In genomic region chr1:125430737-125431136, GRCm38 (mm10) we compare ENCODE assay signal across 11 mouse cellular contexts. TPM values are rescaled to one million over a fixed set of nuclear protein-coding genes. Genes with fewer than 3 reads are reported as not detected.
A peak's percentile ranks its signal among the peaks of the same experiment; 100 is the strongest.
DNase-seq lines count a peak whose midpoint lies in the region; ATAC-seq and TF ChIP-seq lines count a peak whose summit lies in the region.
"Had no signal": no experiment of that assay in that cellular context is flagged by ENCODE, and none has a peak within 500 bp of the region (broad histone marks: within the 10 kb centered on the region; RNA-seq: fewer than 3 reads in every experiment).

No protein-coding gene starts in this region.

- H3K9ac ChIP-seq in heart, postnatal 0 days (replicated peaks; ENCODE audit: low read depth, low read length), result peak overlapping the region; percentile 6; the same call in 1 of the 2 replicates
- H3K9ac ChIP-seq: forebrain, postnatal 0 days; hindbrain, embryonic 13.5 days had no signal

- H3K4me1 ChIP-seq in heart, postnatal 0 days (ENCODE audit: control insufficient read depth, insufficient read depth), result peaks cover 51% of the 10 kb centered on the region

- WGBS in heart, postnatal 0 days, result 16% methylated on average over 7 of the region's 7 CpGs

- no peak overlapping the region for H3K4me3 ChIP-seq in layer of hippocampus, adult 2 months
- peak overlapping the region; percentile 5; the same call in 1 of the 2 replicates for H3K4me3 ChIP-seq in heart, postnatal 0 days (ENCODE audit: low read depth, low read length)
- H3K4me3 ChIP-seq: hindbrain, embryonic 13.5 days; left cerebral cortex, adult 2 months had no signal

- H3K36me3 ChIP-seq in heart, postnatal 0 days (replicated peaks; ENCODE audit: control insufficient read depth, insufficient read depth, low read length), result no peaks in the 10 kb centered on the region
- H3K36me3 ChIP-seq: hindbrain, embryonic 13.5 days had no signal

- ATAC-seq in heart, postnatal 0 days (ENCODE audit: insufficient read depth, low read depth), result no peak
- ATAC-seq: forebrain, postnatal 0 days; midbrain, embryonic 16.5 days had no signal

- H3K9me3 ChIP-seq in heart, postnatal 0 days (replicated peaks; ENCODE audit: control insufficient read depth, low read length), result no peaks in the 10 kb centered on the region
- H3K9me3 ChIP-seq: hindbrain, embryonic 13.5 days had no signal

- no peak for DNase-seq in layer of hippocampus, adult 2 months (ENCODE audit: low spot score in 2 of 2)
- no peak for DNase-seq in layer of hippocampus, postnatal 36 days
- peak; percentile 39 for DNase-seq in R1 (ENCODE audit: low read depth, low spot score)
- DNase-seq in heart, postnatal 0 days (ENCODE audit: low spot score), result no peak
- DNase-seq in naive thymus-derived CD4-positive, alpha-beta T cell, adult 2 months (ENCODE audit: low read depth), result peak; percentile 68
- DNase-seq in right cerebral cortex, adult 18-20 months, result no peak
- DNase-seq in urinary bladder, adult 18-20 months (ENCODE audit: low spot score in 2 of 2), result no peak
- DNase-seq: forebrain, postnatal 0 days had no signal

- peak overlapping the region; percentile 41 for H3K4me2 ChIP-seq in heart, postnatal 0 days (ENCODE audit: low read depth, low read length)
- H3K4me2 ChIP-seq: hindbrain, embryonic 13.5 days had no signal

- no peaks in the 10 kb centered on the region for H3K27me3 ChIP-seq in heart, postnatal 0 days (ENCODE audit: control insufficient read depth, insufficient read depth, low read length)
- H3K27me3 ChIP-seq: hindbrain, embryonic 13.5 days had no signal

- H3K27ac ChIP-seq in layer of hippocampus, adult 2 months, result peak overlapping the region; percentile 9; the same call in 1 of the 2 replicates
- peak overlapping the region; percentile 61 for H3K27ac ChIP-seq in heart, postnatal 0 days (ENCODE audit: low read depth)
- H3K27ac ChIP-seq: hindbrain, embryonic 13.5 days; left cerebral cortex, adult 2 months had no signal

- no peak for TF ChIP-seq CTCF in layer of hippocampus, adult 2 months (conservative IDR thresholded peaks at IDR 0.05)
- no peak for TF ChIP-seq CTCF in heart, postnatal 0 days (IDR thresholded peaks at IDR 0.05; ENCODE audit: low read depth)

- TF ChIP-seq EP300 in heart, postnatal 0 days (IDR thresholded peaks at IDR 0.05; ENCODE audit: low read depth), result no peak

RNA-seq across cellular contexts. Expression of gene Actr3, which starts 4.8 kb away (rescaled TPM):
- total RNA-seq in layer of hippocampus, adult 2 months (2021), result 100 to 1,000 TPM; 352 to 359 TPM
- total RNA-seq in layer of hippocampus, postnatal 36 days (2021), result 100 to 1,000 TPM; 343 to 347 TPM
- 193 and 208 TPM in 2 replicates for total RNA-seq in heart, postnatal 0 days (2014; rRNA removed; ENCODE audit: low replicate concordance)
- polyA plus RNA-seq in heart, postnatal 0 days (2015; fragmentation: Nextera tagmentation; extraction: Ambion mirVana), result 242 and 287 TPM in 2 replicates

Comparison
In these comparisons a context has a peak if more than half of its experiments do, and no peak if none do; other contexts are left out.
1. DNase-seq: peak in R1 (single experiment) and naive thymus-derived CD4-positive, alpha-beta T cell, adult 2 months (single experiment); none in layer of hippocampus, adult 2 months (0 of 2), layer of hippocampus, postnatal 36 days (0 of 2), heart, postnatal 0 days (single experiment), right cerebral cortex, adult 18-20 months (single experiment) and urinary bladder, adult 18-20 months (0 of 2).